Mouse (Mus musculus) cerebellum, adult 2 months (tissue): ENCODE results near the gene Wdr11.

Source experiments
- CTCF ChIP-seq: fragments of 200-500 bp; IDR thresholded peaks from 2 replicates; pipeline ENCODE4 v1.5.1; 2011; ENCODE audit warnings: low read depth, mild to moderate bottlenecking, control low read depth, low read length, moderate library complexity, borderline replicate concordance; ENCODE audit not compliant: insufficient read depth
- POLR2A ChIP-seq: fragments of 200-500 bp; IDR thresholded peaks from 2 replicates; pipeline ENCODE4 v1.6.1; 2011; ENCODE audit warnings: low read length, control low read depth, borderline replicate concordance; ENCODE audit not compliant: insufficient read depth

DNA sequence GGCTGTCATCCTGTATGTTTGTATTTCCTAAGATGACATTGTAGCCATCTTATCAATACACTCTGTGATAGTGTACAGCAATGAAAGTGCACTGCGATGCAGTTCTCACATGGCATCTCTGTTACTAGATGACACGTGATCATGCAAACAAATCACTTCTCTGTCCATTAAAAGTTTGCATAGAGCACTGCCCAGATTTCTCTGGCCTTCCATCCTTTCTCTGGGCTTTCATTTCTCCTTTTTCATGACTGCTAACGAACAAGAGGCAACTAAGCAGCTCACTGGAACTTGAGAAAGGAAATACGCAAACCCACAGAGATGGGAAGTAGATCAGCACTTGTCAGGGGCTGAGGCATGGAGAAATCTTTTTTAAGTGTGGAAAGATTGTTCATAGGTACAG, 17.2 kb upstream of the Wdr11 start:
- TF ChIP-seq POLR2A (no peak), CTCF (no peak)
